Mouse (Mus musculus) right cerebral cortex, postnatal 36 days (tissue): ENCODE results near the gene Arl8b.
"Not testable (repeated sequence)": the region's sequence is repeated elsewhere in the genome, so short reads cannot be mapped to it uniquely, and the experiment has no call there.

Source experiments
- DNase-seq, 2 experiments: peaks; one replicate each; pipeline ENCODE4 v3.0.0; 2022; ENCODE audit warnings: low spot score in 2 of 2, mixed read lengths in 1 of 2

Gene Arl8b

GRCm38 (mm10) chr6:108833963-108834697, 51.2 kb downstream of the Arl8b start:
- DNase-seq, result no peak

DNA sequence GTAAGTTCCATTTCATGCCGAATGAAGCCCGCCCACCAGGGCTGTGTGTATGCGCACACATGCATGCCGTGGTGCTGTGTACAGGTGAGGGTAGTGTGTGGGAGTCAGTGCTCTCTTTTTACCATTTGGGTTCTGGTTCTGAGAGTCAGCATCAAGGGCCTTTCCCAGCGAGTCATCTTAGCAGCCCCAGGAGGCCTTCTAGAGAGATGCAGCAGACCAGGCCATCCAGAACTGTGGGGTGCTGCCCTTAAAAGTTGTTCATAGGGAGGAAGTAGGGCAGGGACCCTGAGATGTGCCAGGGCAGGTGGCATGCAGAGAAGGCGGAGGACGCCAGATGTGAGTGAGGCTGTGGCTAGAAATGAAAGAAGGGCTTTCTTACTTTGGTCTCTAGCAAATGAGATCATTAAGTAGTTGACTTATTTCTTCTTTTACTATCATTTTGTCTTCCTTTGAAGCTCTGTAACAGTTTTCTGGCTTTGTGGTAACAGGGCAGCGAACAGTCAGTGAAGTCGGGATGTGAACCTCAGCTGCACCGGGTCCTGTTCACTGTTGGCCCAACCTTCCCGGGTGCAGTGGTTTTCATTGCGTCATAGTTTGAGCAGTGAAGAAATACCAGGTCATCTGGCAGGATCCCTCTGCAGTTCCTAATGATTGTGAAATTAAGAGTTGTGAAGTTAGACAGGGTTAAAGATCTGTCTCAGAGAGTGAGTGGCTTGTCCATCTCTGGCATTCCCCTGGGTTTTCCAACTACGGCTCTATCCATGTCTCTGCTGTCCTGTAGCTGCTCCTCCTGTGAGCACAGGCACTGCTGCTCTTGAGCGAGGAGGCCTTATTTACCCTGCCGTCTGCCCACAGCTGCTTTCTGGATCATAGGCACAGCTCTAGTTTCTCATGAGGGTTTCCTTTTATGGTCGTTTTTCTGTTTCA, 53.1 kb downstream of the Arl8b start:
- DNase-seq, result no peak

DNA sequence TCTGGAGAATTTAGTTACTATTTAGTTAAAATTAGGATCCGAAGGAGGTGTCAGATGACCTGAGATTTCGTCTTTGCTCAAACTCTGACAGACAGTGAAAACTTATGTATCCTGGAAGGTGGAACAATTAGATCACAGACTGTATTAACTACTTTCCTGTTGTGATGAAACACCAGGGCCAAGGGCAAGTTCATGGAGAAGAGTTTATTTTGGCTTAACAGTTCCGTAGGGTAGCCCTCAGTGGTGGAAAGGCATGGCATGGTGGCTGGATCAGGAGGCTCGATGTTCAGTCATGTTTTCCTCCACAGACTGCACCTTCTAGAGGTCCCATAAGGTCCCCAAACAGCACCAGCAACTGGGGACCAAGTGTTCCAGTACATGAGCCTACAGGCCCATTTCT, 54.2 kb downstream of the Arl8b start:
- no peak for DNase-seq

DNA sequence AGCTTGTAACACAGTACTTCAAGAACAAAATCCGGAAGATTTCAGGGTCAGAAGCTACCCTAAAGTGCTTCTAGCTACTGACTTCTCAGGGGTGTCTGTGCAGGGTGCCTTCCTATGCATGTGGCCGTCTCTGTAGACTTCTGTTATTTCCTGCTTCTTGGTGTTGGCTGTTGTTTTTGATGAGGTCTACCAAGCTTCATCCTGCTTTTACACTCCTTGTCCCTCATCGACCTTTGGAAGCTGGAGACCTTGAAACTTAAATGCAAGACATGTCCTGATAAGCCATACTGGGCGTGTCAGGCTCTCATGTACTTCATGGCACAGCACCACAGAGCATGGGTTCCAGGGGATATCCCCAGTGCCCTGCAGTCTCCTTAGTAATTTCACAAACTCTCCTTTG, 55.1 kb downstream of the Arl8b start:
- DNase-seq, result no peak

GRCm38 (mm10) chr6:108839432-108839831, 56.5 kb downstream of the Arl8b start:
- no peak for DNase-seq

- no peak for DNase-seq
Observed at GRCm38 (mm10) chr6:108840861-108841640, 58.2 kb downstream of the Arl8b start.

DNA sequence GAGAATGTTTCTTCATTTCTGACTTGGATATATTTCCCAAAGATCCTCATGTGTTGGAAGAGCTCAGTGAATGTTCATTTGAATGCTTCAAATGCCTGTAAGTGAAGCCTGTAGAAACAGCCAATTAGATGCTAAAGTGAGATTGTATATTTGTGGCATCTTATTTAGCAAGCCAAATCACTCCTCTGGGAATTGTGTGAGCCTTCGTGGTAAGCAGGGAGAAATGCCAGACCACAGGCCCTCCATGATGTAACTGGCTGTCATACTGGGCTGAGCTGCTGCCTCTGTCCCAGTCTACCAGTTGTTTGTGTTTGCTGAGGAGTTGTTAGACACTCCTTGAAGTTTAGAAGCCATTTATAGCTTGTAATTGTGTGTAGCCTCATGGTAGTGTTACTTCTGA, 60.8 kb downstream of the Arl8b start:
- no peak for DNase-seq

- DNase-seq, result no peak
Observed at GRCm38 (mm10) chr6:108844093-108844492, 61.2 kb downstream of the Arl8b start.

GRCm38 (mm10) chr6:108844771-108845170, 61.9 kb downstream of the Arl8b start:
- no peak for DNase-seq

DNA sequence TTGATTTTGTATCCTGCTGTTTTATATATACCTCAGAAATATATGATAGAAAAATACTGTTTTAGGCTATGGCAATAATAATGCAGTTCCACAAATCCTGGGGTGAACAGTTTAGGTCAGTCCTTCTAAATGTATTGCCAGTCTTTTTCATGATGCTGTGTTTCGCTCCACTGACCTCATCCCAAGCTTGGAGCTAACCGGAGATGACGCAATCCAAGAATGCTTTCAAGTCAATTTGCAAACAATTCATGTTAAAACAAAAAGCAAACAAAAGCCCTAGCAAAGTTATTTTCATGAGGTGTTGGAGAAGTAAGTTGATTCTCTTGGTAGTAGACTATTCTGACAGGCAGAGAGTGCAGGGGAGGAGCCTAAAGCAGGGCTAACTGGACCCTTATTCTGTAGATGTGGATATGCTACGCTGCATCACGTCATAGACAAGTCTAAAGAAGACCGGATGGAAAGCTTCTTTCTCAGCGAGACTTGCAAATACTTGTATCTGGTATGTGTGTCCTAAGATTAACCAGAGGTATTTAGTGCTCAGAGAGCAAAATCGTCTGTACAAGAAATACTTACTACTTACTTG, 69.3 kb downstream of the Arl8b start:
- DNase-seq, result no peak

DNA sequence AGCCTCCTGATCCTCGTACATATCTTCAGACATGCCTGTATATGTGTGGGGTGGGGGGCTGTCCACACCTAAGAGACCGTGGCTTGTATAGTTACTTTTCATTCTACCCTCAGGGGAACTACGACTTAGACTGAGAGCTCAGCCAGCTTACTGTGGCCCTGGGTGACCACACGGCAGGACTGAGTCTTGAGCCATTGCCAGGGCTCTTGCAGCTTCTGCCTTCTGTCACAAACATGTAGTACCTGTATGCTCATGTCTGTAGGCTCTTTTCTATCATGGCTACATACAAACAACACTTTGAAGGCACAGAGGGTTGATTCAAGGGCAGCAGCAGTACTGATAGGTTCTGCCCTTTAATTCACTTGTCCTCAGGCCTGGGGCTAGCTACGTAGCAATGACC, 70.1 kb downstream of the Arl8b start:
- no peak for DNase-seq

DNA sequence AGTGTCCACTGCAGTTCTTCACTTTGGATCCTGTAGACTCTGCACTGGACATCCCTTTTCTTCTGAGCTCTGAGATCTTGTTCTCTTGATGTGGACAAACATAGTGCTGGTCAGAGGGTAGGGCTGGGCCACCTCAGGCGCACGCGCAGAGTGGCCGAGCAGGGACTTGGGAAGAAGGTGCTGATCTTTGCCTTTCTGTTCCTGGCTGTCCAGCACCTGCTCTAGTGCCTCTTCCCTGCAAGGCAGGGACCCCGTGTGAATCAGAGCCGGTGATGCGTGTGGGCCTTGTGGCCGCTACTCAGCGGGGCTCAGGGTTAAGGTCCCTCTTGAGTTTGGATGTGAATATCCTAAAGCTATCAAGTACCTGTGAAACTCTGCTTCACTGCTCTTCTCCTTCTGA, 75.7 kb downstream of the Arl8b start:
- no peak for DNase-seq

GRCm38 (mm10) chr6:108861226-108861625, 78.3 kb downstream of the Arl8b start:
- no peak for DNase-seq

DNA sequence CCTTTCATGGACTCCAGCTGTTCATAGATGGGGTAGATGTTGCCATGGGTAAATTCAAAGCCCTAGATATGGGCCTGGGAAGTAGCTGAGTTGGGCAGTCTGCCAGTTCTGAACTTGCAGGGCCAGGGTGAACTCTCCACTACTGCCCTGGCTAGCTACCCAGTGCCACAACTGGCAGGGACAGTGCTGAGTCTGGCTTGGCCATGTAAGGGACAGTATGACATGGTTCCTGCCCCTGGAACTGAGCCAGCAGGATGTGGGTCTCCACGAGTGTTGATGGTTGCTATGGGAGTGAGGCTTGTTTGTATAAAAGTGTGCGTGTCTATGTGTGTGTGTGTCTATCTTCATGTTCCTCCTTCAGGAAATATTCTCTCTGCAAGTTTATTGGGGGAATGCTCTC, 79.6 kb downstream of the Arl8b start:
- no peak for DNase-seq

- no peak for DNase-seq
Observed at GRCm38 (mm10) chr6:108866317-108866716, 83.4 kb downstream of the Arl8b start.

GRCm38 (mm10) chr6:108869031-108869430, 86.1 kb downstream of the Arl8b start:
- not testable (repeated sequence) for DNase-seq

DNA sequence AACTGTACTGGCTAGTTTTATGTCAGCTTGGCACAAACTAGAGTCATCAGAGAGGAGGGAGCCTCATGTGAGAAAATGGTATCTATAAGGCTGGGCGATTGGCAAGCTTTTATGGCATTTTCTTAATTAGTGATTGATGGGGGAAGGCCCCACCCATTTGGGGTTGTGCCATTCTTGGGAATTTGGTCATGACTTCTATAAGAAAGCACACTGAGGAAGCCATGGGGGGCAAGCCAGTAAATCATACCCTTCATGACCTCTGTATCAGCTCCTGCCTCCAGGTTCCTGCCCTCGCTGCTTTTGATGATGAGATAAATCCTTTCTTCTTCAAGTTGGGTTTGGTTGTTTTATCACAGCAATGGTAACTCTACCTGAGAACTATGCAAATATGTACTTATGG, 87.5 kb downstream of the Arl8b start:
- DNase-seq, result no peak

DNA sequence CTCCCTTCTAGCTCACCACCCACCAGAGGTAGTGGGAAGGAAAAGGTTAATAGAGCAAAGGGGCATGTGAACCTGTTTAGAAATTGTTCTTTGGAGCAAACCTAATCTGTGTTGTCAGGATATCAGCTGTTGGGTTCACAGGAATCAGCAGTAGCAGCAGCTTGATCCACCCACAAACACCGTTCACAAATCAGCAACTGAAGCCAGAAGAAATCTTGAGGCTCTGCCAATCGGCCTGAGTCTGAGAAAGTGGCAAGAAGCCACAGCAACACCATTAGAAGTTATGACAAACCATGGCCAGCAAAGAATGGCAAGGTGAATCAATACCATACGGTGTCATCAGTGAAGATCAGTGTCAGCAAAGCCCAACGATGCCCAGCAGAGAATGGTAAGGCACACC, 88.4 kb downstream of the Arl8b start:
- DNase-seq, result no peak
